ENCODE assay signal across 26 mouse cellular contexts in genomic region chr2:53619681-53620080, GRCm38 (mm10).
DNase-seq lines count a peak whose midpoint lies in the region; ATAC-seq lines count a peak whose summit lies in the region.
"Had no signal": no experiment of that assay in that cellular context is flagged by ENCODE, and none has a peak within 500 bp of the region (broad histone marks: within the 10 kb centered on the region; RNA-seq: fewer than 3 reads in every experiment).

No protein-coding gene starts in this region.

- H3K27ac ChIP-seq in hindbrain, embryonic 14.5 days: no peak overlapping the region
- no peak overlapping the region for H3K27ac ChIP-seq in hindbrain, embryonic 12.5 days
- H3K27ac ChIP-seq: embryonic facial prominence, embryonic 12.5 days; embryonic facial prominence, embryonic 15.5 days; heart, embryonic 15.5 days; hindbrain, embryonic 10.5 days; hindbrain, embryonic 15.5 days; intestine, embryonic 15.5 days had no signal

- DNase-seq in hindbrain, embryonic 14.5 days (ENCODE audit: low spot score): peak; percentile 10
- DNase-seq in right cerebral cortex, adult 2 months (ENCODE audit: low spot score in 2 of 2): peak; percentile 7 to 9
- DNase-seq in right cerebral cortex, postnatal 14 days: no peak
- peak; percentile 69 for DNase-seq in brain, adult 2 months (ENCODE audit: low read depth, low spot score)
- no peak for DNase-seq in layer of hippocampus, adult 9-10 months (ENCODE audit: low spot score)
- DNase-seq: adrenal gland, postnatal 10 days; adrenal gland, postnatal 36 days; cerebellum, adult 11 months; cerebellum, adult 2 months; cerebellum, adult 9-11 months; cerebellum, postnatal 25 days; forebrain, postnatal 0 days; gastrocnemius, postnatal 25 days; heart, adult 18-20 months; heart, postnatal 10 days; heart, postnatal 36 days had no signal

- no peaks in the 10 kb centered on the region for H3K4me1 ChIP-seq in hindbrain, embryonic 14.5 days (replicated peaks; ENCODE audit: control insufficient read depth, insufficient read depth, low read length)
- no peaks in the 10 kb centered on the region for H3K4me1 ChIP-seq in hindbrain, embryonic 12.5 days
- H3K4me1 ChIP-seq: embryonic facial prominence, embryonic 12.5 days; embryonic facial prominence, embryonic 15.5 days; heart, embryonic 12.5 days; heart, embryonic 15.5 days; hindbrain, embryonic 10.5 days; hindbrain, embryonic 15.5 days; intestine, embryonic 15.5 days had no signal

- ATAC-seq in hindbrain, embryonic 14.5 days (ENCODE audit: low FRiP score): no peak
- no peak for ATAC-seq in hindbrain, embryonic 12.5 days (ENCODE audit: low FRiP score)
- ATAC-seq: forebrain, embryonic 14.5 days; forebrain, postnatal 0 days; intestine, embryonic 15.5 days; Patski had no signal

- no peak overlapping the region for H3K4me2 ChIP-seq in hindbrain, embryonic 14.5 days (replicated peaks)
- H3K4me2 ChIP-seq in hindbrain, embryonic 12.5 days (replicated peaks): no peak overlapping the region
- H3K4me2 ChIP-seq: embryonic facial prominence, embryonic 12.5 days; embryonic facial prominence, embryonic 15.5 days; heart, embryonic 12.5 days; heart, embryonic 15.5 days; hindbrain, embryonic 15.5 days; intestine, embryonic 15.5 days had no signal

- H3K4me3 ChIP-seq in hindbrain, embryonic 14.5 days (replicated peaks; ENCODE audit: low read length): no peak overlapping the region
- no peak overlapping the region for H3K4me3 ChIP-seq in hindbrain, embryonic 12.5 days
- H3K4me3 ChIP-seq: embryonic facial prominence, embryonic 12.5 days; embryonic facial prominence, embryonic 15.5 days; heart, embryonic 12.5 days; heart, embryonic 15.5 days; hindbrain, embryonic 10.5 days; hindbrain, embryonic 15.5 days; intestine, embryonic 15.5 days had no signal

- 0 out of 2 replicates have a peak, but pooled peaks cover under 1% of the 10 kb centered on the region for H3K9me3 ChIP-seq in hindbrain, embryonic 14.5 days (ENCODE audit: control insufficient read depth, low read length)
- H3K9me3 ChIP-seq in hindbrain, embryonic 12.5 days (replicated peaks): no peaks in the 10 kb centered on the region
- H3K9me3 ChIP-seq: embryonic facial prominence, embryonic 12.5 days; embryonic facial prominence, embryonic 15.5 days; heart, embryonic 12.5 days; heart, embryonic 15.5 days; hindbrain, embryonic 10.5 days; hindbrain, embryonic 15.5 days; intestine, embryonic 15.5 days had no signal

- no peaks in the 10 kb centered on the region for H3K27me3 ChIP-seq in hindbrain, embryonic 14.5 days (ENCODE audit: control insufficient read depth, insufficient read depth, low read length)
- no peaks in the 10 kb centered on the region for H3K27me3 ChIP-seq in hindbrain, embryonic 12.5 days
- H3K27me3 ChIP-seq: embryonic facial prominence, embryonic 12.5 days; embryonic facial prominence, embryonic 15.5 days; heart, embryonic 12.5 days; heart, embryonic 15.5 days; hindbrain, embryonic 15.5 days; intestine, embryonic 15.5 days; Patski had no signal

- WGBS in hindbrain, embryonic 14.5 days: 94% methylated on average over 3 of the region's 3 CpGs
- 89% methylated on average over 3 of the region's 3 CpGs for WGBS in hindbrain, embryonic 12.5 days

- H3K36me3 ChIP-seq in hindbrain, embryonic 14.5 days (replicated peaks; ENCODE audit: control insufficient read depth, insufficient read depth): no peaks in the 10 kb centered on the region
- H3K36me3 ChIP-seq in hindbrain, embryonic 12.5 days: no peaks in the 10 kb centered on the region
- H3K36me3 ChIP-seq: embryonic facial prominence, embryonic 12.5 days; embryonic facial prominence, embryonic 15.5 days; heart, embryonic 12.5 days; heart, embryonic 15.5 days; hindbrain, embryonic 10.5 days; hindbrain, embryonic 15.5 days; intestine, embryonic 15.5 days had no signal

- H3K9ac ChIP-seq in hindbrain, embryonic 14.5 days: no peak overlapping the region
- H3K9ac ChIP-seq in hindbrain, embryonic 12.5 days: no peak overlapping the region
- H3K9ac ChIP-seq: embryonic facial prominence, embryonic 12.5 days; embryonic facial prominence, embryonic 15.5 days; forebrain, postnatal 0 days; heart, embryonic 12.5 days; heart, embryonic 15.5 days; hindbrain, embryonic 15.5 days; intestine, embryonic 15.5 days had no signal

Comparison
In these comparisons a context has a peak if more than half of its experiments do, and no peak if none do; other contexts are left out.
1. DNase-seq: peak in hindbrain, embryonic 14.5 days (single experiment), right cerebral cortex, adult 2 months (2 of 2) and brain, adult 2 months (single experiment); none in right cerebral cortex, postnatal 14 days (single experiment) and layer of hippocampus, adult 9-10 months (single experiment).